Mouse (Mus musculus): Measurements from ENCODE around the gene Psmf1. TPM values are rescaled to one million over a fixed set of nuclear protein-coding genes. Genes with fewer than 3 reads are reported as not detected.

Gene Psmf1
- total RNA-seq, 2 experiments from 2014 or later = 38.5 to 42.3 TPM

DNA sequence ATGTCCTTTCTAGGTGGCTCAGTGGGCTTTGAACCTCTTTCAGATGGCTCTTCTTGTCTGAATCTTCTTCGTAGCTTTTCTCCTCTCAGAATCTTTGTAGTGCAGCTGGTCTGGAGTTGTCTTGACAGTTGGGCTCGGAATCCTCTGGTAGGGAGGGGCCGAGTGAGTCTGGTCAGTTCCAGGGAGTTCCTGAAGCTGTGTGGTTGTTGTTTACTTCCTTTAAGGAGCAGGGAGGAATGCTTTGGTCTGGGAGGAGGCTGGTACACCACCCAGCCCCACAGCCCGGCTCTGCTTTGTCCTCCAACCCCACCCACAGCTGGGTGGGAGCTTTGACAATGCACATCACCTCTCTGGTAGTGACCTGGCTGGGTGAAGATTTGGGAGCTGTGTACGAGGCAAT is 7.3 kb upstream of the Psmf1 start:
- intact Hi-C loops (cut with DNase I) = no loop called here
- DNase-seq (ENCODE audit: extremely low spot score in 1 of 2, low spot score in 2 of 2) = no peak
- Histone ChIP-seq H3K27ac (no peak overlapping the region), H3K4me3 (no peak overlapping the region)
- no peak for TF ChIP-seq CTCF (IDR thresholded peaks at IDR 0.05)

DNA sequence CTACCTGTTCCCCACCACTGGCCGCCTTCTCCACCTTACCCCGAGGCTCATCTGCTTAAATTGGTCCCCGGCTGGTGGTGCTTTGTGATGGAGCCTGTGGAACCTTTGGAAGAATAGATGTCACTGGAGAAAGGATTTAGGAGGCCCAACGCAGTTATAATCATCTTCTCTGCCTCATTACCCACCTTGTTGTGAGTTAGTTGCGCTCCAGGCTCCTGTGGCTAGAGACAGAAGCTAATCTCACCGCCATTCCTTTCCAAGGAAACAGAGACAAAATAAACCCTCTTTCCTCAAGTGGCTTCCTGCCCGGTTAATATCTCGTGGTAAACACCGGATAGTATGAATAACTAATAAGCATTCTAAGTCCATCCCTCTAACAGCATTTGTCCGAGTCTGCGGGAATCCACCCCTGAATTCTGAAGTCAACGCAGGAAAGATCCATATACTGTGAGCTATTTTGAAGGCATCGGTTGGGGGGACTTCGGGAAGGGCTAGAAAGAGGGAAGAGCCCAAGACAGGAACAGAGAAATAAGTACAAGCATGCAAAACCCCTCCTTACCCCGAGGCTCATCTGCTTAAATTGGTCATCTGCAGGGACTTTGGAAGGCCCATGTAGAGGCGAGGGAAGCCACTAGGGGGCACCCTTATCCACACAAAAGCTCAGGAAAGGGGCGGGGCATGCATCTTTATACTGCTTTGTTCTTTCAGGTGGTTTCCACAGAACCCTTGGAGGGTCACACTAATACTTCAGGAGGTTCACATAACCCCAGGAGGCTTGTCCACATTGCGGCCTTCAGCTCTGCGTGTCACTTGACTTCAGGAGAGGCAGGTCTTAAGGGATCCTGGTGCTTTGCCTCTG is 4.1 kb upstream of the Psmf1 start:
- intact Hi-C loops (cut with DNase I) = loop anchor here (1.0 to 5.0 kb wide), 2 partner anchors 118 to 259 kb away; no protein-coding TSS in a partner anchor
- peak; percentile 92 for TF ChIP-seq CTCF (IDR thresholded peaks at IDR 0.05)
- H3K27ac ChIP-seq = no peak overlapping the region
- no peak overlapping the region for H3K4me3 ChIP-seq
- peak; percentile 72 to 84 for DNase-seq (ENCODE audit: extremely low spot score in 1 of 2, low spot score in 2 of 2)

DNA sequence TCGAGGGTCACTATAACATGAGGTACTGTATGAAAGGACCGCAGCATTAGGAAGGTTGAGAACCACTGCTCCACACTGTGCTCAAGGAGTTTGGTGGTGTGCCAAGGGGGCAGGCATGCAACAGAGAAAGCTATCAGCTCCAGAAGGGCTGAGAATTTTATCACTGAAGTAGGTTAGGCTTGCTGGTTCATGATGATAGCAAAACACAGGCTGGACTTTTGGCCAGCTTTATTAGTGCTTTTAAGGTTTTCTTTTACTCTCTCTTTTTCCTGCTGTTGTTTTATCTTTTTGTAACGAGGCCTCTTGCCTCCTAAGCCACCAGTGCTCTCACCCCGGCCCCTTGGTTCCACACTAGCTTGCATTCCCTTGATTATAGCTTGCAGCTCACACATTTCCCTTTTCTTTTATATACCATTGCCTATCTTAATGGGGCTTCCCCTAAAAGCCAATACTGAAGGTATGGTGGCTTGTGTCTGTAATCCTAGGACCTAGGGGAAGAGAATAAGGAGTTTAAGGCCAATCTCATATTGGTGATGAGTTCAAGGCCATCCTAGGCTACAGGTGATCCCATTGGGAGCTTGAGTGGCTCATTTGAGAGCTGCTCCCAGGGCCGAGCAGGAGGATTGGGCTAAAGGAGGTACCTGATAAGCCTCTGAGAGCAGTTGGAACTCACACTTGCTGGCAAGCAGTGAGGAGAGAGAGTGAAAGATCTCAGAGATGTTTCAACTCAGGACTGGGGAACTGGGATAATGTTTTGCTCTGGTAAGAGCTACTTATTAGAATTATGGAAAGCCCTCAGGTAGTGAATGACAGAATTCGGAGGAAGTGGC is 921 bp downstream of the Psmf1 start:
- no peak for DNase-seq (ENCODE audit: extremely low spot score in 1 of 2, low spot score in 2 of 2)
- intact Hi-C loops (cut with DNase I) = loop anchor here (5.0 kb wide), 1 partner anchor 249 kb away; no protein-coding TSS in a partner anchor

DNA sequence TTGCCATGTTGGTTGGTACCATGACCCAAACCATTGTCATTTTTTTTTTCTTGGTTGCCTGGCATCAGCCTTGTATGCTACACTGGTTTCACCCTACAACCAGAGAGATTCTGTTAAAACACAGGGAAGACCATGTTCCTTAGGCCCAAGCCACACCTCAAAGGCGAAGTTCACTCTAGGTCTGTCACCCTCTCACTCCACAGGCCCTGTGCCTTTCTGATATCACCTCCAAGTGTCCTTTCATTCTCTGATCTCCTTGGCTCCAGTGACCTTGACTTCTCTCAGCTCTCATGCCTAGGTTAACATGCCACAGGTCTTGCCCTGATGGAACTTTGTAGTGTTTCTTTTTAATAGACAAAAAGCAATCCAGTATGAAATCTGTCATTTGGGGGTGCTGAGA is 1.9 kb downstream of the Psmf1 start:
- DNase-seq (ENCODE audit: extremely low spot score in 1 of 2, low spot score in 2 of 2) = no peak
- no peak for TF ChIP-seq CTCF (IDR thresholded peaks at IDR 0.05)
- Histone ChIP-seq H3K4me3 (no peak overlapping the region), H3K27ac (no peak overlapping the region)
- intact Hi-C loops (cut with DNase I) = loop anchor here (5.0 kb wide), 1 partner anchor 250 kb away; no protein-coding TSS in a partner anchor

More for the DNA sequence above, 921 bp downstream of the Psmf1 start:
- no peak overlapping the region for H3K27ac ChIP-seq
- no peak overlapping the region for H3K4me3 ChIP-seq
- no peak for TF ChIP-seq CTCF (IDR thresholded peaks at IDR 0.05)

DNA sequence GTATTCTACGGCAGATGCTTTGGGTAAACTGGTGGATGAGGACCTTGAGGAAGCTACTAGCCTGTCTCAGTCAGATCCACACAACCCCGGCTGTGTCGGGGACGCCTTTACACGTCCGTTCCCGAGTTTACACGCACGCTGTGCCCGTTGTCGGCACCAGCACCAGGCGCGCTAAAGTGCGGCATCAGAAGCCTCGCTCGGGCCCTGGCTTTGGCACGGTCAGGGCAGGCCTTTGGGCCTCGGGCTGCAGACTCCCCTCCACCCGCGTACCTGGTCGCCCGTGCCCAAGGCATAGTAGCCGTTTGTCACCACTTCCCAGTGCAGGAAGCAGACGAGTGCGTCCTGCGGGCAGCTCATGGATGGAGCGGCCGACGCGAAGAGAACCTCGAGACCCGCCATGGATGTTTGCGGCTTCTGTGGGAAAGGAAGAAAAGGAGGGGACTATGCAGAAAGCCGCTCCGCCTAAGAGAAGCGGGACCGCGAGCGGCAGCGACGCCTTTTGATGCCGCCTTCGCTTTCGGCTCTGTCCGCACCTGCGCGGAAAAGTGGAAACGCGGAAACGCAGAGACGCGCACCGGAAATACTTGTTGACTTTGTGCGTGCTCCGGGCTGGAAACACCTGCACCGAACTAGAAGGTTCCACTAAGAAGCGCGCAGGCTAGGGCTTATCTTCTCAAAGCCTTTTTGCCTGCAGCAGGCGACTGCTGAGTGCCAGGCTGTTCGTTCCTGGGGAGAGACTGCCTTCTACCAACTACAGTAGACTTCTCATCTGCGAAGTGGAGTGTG is 3.1 kb downstream of the Psmf1 start:
- intact Hi-C loops (cut with DNase I) = loop anchor here (1.0 to 5.0 kb wide), 2 partner anchors 247 to 251 kb away; partner anchors contain the start of gene Nsfl1c
- peak overlapping the region; percentile 85 for H3K27ac ChIP-seq

DNA sequence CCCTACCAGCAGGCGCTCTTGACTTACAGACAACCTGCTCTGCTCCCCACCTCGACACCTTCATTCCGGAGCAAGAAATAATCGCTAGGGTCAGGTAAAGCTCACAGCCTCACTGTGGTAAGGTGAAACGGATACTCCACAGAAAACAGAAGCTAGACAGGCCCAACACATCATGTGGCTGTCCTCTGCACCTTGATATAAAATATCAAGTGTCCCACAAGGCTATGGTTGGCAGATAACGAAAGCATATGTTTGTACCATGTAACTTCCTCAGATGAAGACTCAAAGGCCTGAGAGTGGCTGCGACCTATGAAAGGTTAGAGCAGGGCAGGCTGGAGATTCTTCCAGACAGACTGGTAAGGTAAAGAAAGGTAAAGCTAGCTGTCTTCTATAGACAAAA is 4.5 kb downstream of the Psmf1 start:
- H3K4me3 ChIP-seq = peak overlapping the region; percentile 7; the same call in 1 of the 2 replicates
- TF ChIP-seq CTCF (IDR thresholded peaks at IDR 0.05) = no peak
- intact Hi-C loops (cut with DNase I) = no loop called here
- DNase-seq (ENCODE audit: extremely low spot score in 1 of 2, low spot score in 2 of 2) = no peak
- H3K27ac ChIP-seq = no peak overlapping the region

More for the DNA sequence above, 3.1 kb downstream of the Psmf1 start:
- peak overlapping the region; percentile 93 for H3K4me3 ChIP-seq
- peak; percentile 90 to 91 for DNase-seq (ENCODE audit: extremely low spot score in 1 of 2, low spot score in 2 of 2)
- TF ChIP-seq CTCF (IDR thresholded peaks at IDR 0.05) = no peak

DNA sequence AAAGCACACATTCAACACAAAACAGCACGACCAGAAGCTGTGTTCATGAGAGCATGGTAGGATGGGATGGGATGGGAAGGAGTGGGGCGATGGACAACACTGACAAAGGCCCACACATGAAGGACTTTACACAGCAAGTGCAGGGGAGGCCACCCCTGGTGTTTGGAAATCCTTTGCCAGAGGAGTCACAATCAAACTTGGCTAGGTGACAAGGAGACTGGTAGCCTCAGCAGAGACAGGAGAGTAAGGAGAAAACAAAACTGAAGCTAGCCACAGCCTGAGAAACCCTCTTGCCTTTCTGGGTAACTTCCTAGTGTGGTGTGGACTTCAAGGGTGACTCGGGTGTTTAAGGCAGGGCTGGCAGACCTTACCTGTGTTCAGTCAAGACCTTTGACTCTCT is 4.9 kb downstream of the Psmf1 start:
- Histone ChIP-seq H3K27ac (no peak overlapping the region), H3K4me3 (no peak overlapping the region)
- no peak for TF ChIP-seq CTCF (IDR thresholded peaks at IDR 0.05)
- intact Hi-C loops (cut with DNase I) = no loop called here
- DNase-seq (ENCODE audit: extremely low spot score in 1 of 2, low spot score in 2 of 2) = no peak

DNA sequence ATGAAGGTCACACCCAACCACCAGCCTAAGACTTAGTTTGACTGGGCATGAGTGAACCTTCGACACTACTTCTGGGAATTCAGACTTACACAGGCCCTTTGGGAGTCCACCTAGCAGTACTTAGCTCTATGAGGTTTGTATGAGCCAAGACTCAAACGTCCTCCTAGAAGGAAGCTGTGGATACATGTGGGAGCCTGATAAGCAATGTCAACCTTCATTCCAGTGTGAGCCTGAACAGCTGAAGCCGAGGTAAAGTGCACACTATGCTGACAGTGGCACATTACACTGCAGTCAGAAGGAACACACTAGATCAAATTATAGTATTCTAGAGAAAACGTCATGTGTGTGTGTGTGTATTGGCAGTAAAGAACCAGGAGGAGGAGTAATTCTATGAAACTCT is 5.5 kb downstream of the Psmf1 start:
- no peak for TF ChIP-seq CTCF (IDR thresholded peaks at IDR 0.05)
- no peak for DNase-seq (ENCODE audit: extremely low spot score in 1 of 2, low spot score in 2 of 2)
- intact Hi-C loops (cut with DNase I) = no loop called here
- Histone ChIP-seq H3K4me3 (no peak overlapping the region), H3K27ac (no peak overlapping the region)

DNA sequence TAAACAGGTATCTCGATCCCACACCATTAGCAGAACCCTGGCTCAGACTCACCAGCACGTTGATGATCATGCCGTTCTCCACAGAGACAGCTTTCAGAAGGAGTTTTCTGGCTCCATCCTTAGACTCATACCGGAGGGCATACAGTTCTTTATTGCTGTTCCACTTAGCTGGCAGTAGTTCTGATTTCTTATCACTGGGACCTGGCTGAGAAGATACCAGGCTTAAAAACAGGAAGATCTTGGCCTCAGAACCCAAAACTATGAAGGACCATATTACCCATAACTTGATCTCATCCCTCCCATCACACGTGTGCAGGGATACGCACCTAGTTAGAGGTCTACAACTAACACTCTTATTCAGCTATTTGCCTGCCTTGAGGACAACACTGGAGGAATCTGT is 8.6 kb downstream of the Psmf1 start:
- Histone ChIP-seq H3K4me3 (no peak overlapping the region), H3K27ac (no peak overlapping the region)
- no peak for TF ChIP-seq CTCF (IDR thresholded peaks at IDR 0.05)
- DNase-seq (ENCODE audit: extremely low spot score in 1 of 2, low spot score in 2 of 2) = no peak
- intact Hi-C loops (cut with DNase I) = no loop called here

DNA sequence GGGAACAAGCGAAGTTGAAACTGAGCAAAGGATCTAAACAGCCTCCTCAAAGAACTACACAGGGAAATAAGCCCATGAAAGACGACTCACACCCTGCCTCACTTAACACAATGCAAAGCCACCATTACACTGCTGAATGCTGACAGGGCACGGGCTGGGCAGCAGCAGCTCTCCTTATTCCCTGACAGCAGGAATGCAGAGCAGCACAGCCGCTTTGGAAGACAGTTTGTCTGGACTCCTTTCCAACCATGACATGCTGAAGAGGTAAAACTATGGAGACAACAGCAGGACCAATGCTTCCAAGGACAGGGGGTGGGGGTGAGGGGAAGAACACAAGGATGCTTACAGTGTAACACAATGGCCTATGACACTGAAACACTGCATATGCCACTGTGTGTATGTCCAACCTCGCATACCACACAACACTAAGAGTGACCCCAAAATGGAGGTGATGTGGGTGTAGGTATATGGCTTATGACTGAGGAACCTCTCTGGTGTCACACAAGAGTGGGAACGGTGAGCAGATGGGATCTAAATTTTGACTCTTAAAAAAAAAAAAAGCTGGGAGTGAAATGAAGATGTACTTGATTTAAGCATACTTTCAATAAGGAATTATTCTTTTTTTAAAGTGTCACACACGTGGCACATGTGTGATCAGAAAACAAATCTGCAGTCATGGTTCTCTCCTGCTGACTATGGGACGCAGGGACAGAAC is 10.7 kb downstream of the Psmf1 start:
- Histone ChIP-seq H3K27ac (0 out of 2 replicates have a peak overlapping the region, but pooled peaks have one; percentile 8), H3K4me3 (no peak overlapping the region)
- intact Hi-C loops (cut with DNase I) = no loop called here
- DNase-seq (ENCODE audit: extremely low spot score in 1 of 2, low spot score in 2 of 2) = no peak
- no peak for TF ChIP-seq CTCF (IDR thresholded peaks at IDR 0.05)

DNA sequence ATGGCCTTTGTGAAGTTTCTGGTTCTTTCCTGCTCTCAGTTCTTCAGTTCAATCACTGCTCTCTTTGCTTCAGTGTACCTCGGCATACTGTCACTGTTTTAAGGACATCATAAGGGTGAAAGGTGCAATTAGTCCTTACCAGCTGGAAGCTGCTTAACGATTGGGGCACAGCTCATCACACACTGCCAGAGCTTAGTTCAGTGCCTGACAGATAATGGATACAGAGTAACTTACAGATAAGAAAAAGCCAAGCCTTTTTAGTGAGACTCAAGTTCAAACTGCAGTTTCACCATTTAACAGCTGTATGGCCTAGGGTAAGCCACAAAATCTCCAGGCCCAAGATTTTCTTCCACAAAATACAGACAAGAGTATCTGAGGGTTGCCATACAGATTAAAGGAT is 19.9 kb downstream of the Psmf1 start:
- intact Hi-C loops (cut with DNase I) = no loop called here
- TF ChIP-seq CTCF (IDR thresholded peaks at IDR 0.05) = no peak
- no peak overlapping the region for H3K4me3 ChIP-seq
- DNase-seq (ENCODE audit: extremely low spot score in 1 of 2, low spot score in 2 of 2) = no peak
- H3K27ac ChIP-seq = no peak overlapping the region

All from left cerebral cortex, adult 2 months (tissue).